Mouse (Mus musculus) thymus, postnatal 36 days (tissue): Measurements from ENCODE around the gene Sema4c.

Experiments used
- DNase-seq, 2 experiments: peaks; one replicate each; pipeline ENCODE4 v3.0.0; 2022; ENCODE audit warnings: mixed read lengths in 2 of 2

Gene Sema4c

GRCm38 (mm10) chr1:36533546-36533945 lies 24.6 kb downstream of the Sema4c start:
- no peak for DNase-seq

GRCm38 (mm10) chr1:36531461-36531860 lies 26.7 kb downstream of the Sema4c start:
- DNase-seq, result no peak

- DNase-seq, result no peak
These were observed 27.2 kb downstream of the Sema4c start for GRCm38 (mm10) chr1:36530962-36531361.

DNA sequence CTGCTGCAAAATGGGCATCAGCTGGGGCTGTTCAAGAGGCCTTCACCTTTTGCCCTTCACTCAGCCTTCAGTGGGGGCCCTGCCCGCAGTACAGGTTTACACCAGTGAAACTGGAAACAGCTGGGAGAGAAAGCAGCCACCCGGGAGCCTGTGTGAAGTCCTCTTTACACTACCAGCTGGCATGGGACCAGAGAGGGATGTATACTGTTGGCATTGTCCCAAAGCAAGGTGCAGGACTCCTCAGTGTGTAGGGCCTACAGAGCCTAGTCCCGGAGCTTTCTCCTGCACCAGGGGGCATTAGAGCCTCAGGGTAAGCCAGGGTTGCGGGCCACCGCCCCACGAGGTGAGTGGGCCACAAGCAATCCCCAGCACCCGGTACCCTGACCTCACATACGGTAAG lies 27.7 kb downstream of the Sema4c start:
- no peak for DNase-seq

DNA sequence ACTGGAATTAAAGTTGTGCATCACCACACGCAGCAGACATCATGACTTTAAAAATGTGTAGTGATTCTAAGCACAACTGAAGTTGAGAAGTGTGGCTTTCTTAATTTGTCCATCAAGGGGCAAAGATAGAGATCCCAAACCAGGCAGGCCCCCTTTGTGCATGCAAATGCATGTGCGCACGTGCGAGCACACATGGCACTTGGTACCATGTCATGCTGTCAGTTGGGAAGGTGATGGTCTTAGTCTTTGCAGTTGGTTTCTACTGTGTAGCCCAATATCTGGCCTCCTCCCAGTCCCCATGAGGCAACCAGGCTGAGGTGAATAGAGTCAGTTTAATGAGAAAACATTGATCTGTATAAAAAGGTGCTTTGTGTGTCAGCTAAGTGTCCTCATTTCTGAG lies 28.3 kb downstream of the Sema4c start:
- no peak for DNase-seq

GRCm38 (mm10) chr1:36529274-36529673 lies 28.9 kb downstream of the Sema4c start:
- no peak for DNase-seq

GRCm38 (mm10) chr1:36528351-36528750 lies 29.8 kb downstream of the Sema4c start:
- no peak for DNase-seq

DNA sequence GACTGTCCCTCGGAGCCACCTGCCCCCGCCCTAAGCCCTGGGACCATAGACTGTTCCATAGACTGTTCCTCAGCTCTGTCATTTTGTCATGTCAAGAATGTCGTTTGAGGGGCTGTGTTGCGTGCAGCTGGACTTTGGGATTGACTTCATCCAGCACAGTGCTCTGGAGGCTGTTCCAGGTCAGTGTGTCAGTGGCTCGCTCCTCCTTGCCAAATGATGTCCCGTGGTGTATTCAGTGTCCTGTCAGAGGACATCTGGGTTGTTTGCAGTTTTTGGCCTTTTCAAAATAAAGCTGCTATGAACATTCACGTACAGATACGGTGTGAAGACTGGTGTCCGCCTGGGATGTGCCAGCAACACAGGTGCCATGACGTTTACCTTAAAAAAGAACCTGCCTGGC lies 31.2 kb downstream of the Sema4c start:
- DNase-seq, result no peak

GRCm38 (mm10) chr1:36525774-36526173 lies 32.4 kb downstream of the Sema4c start:
- no peak for DNase-seq

- no peak for DNase-seq
These were observed 34.1 kb downstream of the Sema4c start for GRCm38 (mm10) chr1:36524058-36524457.

DNA sequence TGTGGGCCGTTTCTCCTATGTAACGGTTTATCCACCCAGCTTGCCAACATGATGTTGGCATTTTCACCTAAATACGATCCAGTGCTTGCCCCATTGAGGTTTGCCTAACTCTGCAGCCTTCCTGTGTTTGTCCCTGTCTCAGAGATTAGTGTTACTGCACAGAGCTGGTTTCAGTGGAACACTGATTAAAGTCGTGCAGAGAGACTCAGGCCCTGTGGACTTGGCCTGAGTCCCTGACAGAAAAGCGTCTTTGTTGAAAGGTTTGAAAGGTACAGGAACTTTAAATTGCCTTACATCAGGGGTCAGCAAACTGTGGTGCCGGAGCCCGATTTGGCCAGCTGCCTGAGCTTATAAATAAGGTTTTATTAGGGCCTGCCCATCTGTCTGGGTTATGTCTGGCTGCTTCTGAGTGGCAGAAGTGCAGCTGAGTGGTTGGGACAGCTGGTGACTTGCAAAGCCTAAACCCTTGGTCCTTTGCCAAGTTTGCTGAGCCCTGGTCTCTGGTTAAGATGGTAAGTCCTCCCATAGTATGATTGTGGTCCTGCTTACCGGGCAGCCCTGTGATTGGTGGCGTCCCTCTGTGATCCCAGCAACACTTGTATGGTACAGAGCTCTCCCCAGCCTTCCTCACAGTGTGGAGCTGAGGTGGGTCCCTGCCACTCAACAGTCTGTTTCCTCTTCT lies 34.7 kb downstream of the Sema4c start:
- no peak for DNase-seq

DNA sequence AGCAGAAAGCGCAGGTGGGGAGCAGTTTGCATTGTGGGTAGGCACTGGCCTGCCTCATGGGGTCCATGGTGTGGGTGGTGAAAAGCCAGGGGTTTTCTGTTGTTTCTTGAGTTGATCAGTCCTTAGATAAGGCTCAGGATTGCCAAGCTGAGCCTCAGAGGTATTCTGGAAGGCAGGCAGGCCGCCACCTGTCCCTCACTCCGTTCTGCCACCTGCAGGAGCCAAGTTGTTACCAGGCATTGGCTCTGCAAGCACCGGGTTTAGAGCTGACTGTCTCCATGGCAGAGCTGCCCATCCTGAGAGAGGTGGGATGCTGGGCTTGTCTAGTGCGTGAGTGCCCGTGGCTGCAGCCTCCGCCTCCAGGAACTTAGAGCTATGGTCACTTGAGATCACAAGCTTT lies 35.9 kb downstream of the Sema4c start:
- DNase-seq, result no peak

- DNase-seq, result no peak
These were observed 38.5 kb downstream of the Sema4c start for GRCm38 (mm10) chr1:36519626-36520025.

- DNase-seq, result no peak
These were observed 39.9 kb downstream of the Sema4c start for GRCm38 (mm10) chr1:36518259-36518658.

DNA sequence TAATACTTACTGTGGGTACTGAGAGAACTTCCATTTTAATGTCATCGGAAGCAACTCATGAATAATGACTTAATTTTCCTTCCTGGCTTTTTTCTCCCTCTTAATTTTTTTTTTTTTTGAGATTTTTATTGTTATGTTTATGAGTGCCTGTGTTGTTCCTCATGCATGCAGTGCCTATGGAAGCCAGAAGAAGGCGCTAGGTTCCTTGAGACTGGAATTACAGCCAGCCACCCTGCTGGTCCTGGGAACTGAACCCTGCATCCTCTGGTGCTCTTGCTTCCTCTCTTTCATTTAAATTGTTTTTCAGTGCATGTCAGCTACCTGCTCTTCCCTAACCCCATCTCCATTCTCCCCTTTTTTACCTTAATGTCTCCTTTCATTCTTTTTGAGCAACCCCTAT lies 44.4 kb downstream of the Sema4c start:
- no peak for DNase-seq

GRCm38 (mm10) chr1:36513310-36513709 lies 44.8 kb downstream of the Sema4c start:
- DNase-seq, result no peak

- no peak for DNase-seq
These were observed 45.2 kb downstream of the Sema4c start for GRCm38 (mm10) chr1:36512966-36513280.

DNA sequence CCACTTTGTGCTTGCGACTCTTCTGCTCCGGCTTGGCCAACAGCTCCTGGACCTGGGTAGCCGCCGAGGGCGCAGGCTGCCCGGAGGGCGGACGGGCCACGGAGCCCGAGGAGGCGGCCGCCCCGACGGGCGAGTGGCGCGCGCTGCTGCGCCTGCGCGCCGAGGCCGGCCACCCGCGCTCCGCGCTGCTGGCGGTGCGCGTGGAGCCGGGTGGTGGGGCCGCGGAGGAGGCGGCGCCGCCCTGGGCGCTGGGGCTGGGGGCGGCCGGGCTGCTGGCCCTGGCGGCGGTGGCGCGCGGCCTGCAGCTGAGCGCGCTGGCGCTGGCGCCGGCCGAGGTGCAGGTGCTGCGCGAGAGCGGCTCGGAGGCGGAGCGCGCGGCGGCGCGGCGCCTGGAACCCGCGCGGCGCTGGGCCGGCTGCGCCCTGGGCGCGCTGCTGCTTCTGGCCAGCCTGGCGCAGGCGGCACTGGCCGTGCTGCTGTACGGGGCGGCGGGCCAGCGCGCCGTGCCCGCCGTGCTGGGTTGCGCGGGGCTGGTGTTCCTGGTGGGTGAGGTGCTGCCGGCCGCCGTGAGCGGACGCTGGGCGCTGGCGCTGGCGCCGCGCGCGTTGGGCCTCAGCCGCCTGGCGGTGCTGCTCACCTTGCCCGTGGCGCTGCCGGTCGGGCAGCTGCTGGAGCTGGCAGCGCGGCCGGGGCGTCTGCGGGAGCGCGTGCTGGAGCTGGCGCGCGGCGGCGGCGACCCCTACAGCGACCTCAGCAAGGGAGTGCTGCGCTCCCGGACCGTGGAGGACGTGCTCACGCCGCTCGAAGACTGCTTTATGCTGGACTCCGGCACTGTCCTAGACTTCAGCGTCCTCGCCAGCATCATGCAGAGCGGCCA lies 45.8 kb downstream of the Sema4c start:
- DNase-seq, result peak; percentile 66 to 72

- peak; percentile 100 for DNase-seq
These were observed 46.7 kb downstream of the Sema4c start, which contains the start of gene Cnnm3 for GRCm38 (mm10) chr1:36511289-36512021. Gene Cnnm3, plus strand, starts transcription at chr1:36511867.

DNA sequence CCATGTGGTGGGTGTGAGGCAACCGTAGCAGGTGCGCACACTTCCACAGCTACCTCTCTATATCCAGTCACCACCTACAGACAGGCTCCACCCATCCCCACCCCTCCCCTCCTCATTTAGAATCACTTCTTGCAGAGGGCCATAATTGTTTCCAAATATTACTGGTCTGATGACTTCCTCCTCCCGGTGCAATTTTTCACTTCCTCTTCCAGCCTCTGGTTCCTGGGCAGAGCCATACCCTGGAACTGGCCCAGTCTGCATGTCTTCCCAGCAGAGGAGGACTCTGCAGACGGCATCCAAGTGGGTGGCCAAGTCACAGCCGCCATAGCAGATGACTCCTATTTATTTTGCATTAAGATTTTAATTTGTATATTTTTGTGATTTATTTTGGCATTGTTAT lies 49.9 kb downstream of the Sema4c start:
- no peak for DNase-seq

DNA sequence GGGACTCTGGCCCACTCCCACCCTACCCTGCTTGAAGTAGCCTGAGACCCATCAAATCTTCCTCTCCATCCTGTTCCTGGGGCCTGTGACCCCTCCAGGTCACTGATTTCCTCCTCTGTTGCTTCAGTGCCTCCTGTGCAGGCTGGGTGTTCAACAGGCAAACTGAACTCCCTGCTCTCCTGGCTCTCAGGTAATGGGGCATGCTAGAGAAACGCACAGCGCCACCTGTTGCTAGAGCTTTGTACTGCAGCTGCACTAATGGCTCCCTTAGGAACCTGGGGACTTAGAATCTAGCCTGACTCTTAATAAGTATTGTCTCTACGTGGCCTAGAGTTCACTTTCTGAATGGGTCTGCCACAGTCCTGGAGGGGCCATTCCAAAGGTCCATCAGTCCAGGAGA lies 56.9 kb downstream of the Sema4c start:
- DNase-seq, result peak; percentile 73 to 82
